Mouse (Mus musculus) C2C12 (cell line): ENCODE measurements around the gene Pafah1b1.

Source experiments
- CEBPB ChIP-seq: IDR thresholded peaks from one replicate; pipeline ENCODE4 v1.6.1; 2011; ENCODE audit warnings: low read depth, mild to moderate bottlenecking, control low read depth, moderate library complexity
- CTCF ChIP-seq: IDR thresholded peaks from one replicate; pipeline ENCODE4 v1.5.1; 2011; ENCODE audit not compliant: control insufficient read depth, insufficient read depth, insufficient read length
- FOSL1 ChIP-seq: IDR thresholded peaks from one replicate; pipeline ENCODE4 v1.8.0; 2011; ENCODE audit warnings: mild to moderate bottlenecking, low read length; ENCODE audit not compliant: poor library complexity, insufficient read depth, severe bottlenecking
- MAX ChIP-seq: IDR thresholded peaks from one replicate; pipeline ENCODE4 v1.6.1; 2011; ENCODE audit warnings: mild to moderate bottlenecking, control low read depth
- MYOD1 ChIP-seq: IDR thresholded peaks from one replicate; pipeline ENCODE4 v1.6.1; 2011; ENCODE audit warnings: low read depth; ENCODE audit not compliant: control insufficient read depth, insufficient read length
- MYOG ChIP-seq: IDR thresholded peaks from one replicate; pipeline ENCODE4 v1.6.1; 2011; ENCODE audit not compliant: control insufficient read depth, insufficient read length; ENCODE audit errors: extremely low read depth
- USF1 ChIP-seq: IDR thresholded peaks from one replicate; pipeline ENCODE4 v1.6.1; 2011; ENCODE audit warnings: low read depth, mild to moderate bottlenecking, control low read depth, moderate library complexity

GRCm38 (mm10) chr11:74720668-74721067, 3.8 kb downstream of the Pafah1b1 start:
- TF ChIP-seq CTCF = no peak
- no peak for TF ChIP-seq USF1
- no peak for TF ChIP-seq MAX
- TF ChIP-seq CEBPB = no peak
- TF ChIP-seq MYOD1 = no peak
- no peak for TF ChIP-seq MYOG
- TF ChIP-seq FOSL1 = no peak
